Mouse (Mus musculus): Measurements from ENCODE around the gene Smg9. TPM values are rescaled to one million over a fixed set of nuclear protein-coding genes. Genes with fewer than 3 reads are reported as not detected.

The Smg9 gene
- polyA plus RNA-seq, 1 experiment, result 81.7 TPM

GRCm38 (mm10) chr7:24422251-24422650 is 22.8 kb downstream of the Smg9 start:
- no peak overlapping the region for H3K27ac ChIP-seq (ENCODE audit: insufficient read depth, low read length)
- H3K4me1 ChIP-seq (ENCODE audit: control insufficient read depth, insufficient read depth, low read length), result peaks cover 2% of the 10 kb centered on the region; the same call in 1 of the 2 replicates
- H3K4me3 ChIP-seq (ENCODE audit: insufficient read depth, low read length), result no peak overlapping the region
- TF ChIP-seq CTCF (IDR thresholded peaks at IDR 0.05; ENCODE audit: extremely low read depth, insufficient read depth, low read length), result no peak
- TF ChIP-seq POLR2A (IDR thresholded peaks at IDR 0.05; ENCODE audit: extremely low read depth, insufficient read depth, low read length), result no peak

GRCm38 (mm10) chr7:24423107-24423763 is 23.8 kb downstream of the Smg9 start:
- H3K4me1 ChIP-seq (ENCODE audit: control insufficient read depth, insufficient read depth, low read length), result peaks cover 2% of the 10 kb centered on the region; the same call in 1 of the 2 replicates
- no peak overlapping the region for H3K4me3 ChIP-seq (ENCODE audit: insufficient read depth, low read length)
- TF ChIP-seq CTCF (IDR thresholded peaks at IDR 0.05; ENCODE audit: extremely low read depth, insufficient read depth, low read length) (no peak), POLR2A (IDR thresholded peaks at IDR 0.05; ENCODE audit: extremely low read depth, insufficient read depth, low read length) (no peak)
- no peak overlapping the region for H3K27ac ChIP-seq (ENCODE audit: insufficient read depth, low read length)

- no peak overlapping the region for H3K27ac ChIP-seq (ENCODE audit: insufficient read depth, low read length)
- TF ChIP-seq POLR2A (IDR thresholded peaks at IDR 0.05; ENCODE audit: extremely low read depth, insufficient read depth, low read length), result no peak
- TF ChIP-seq CTCF (IDR thresholded peaks at IDR 0.05; ENCODE audit: extremely low read depth, insufficient read depth, low read length), result no peak
- H3K4me1 ChIP-seq (ENCODE audit: control insufficient read depth, insufficient read depth, low read length), result peaks cover 2% of the 10 kb centered on the region; the same call in 1 of the 2 replicates
- no peak overlapping the region for H3K4me3 ChIP-seq (ENCODE audit: insufficient read depth, low read length)
Observed at GRCm38 (mm10) chr7:24423956-24424732, 24.7 kb downstream of the Smg9 start.

- no peak overlapping the region for H3K4me3 ChIP-seq (ENCODE audit: insufficient read depth, low read length)
- TF ChIP-seq CTCF (IDR thresholded peaks at IDR 0.05; ENCODE audit: extremely low read depth, insufficient read depth, low read length), result no peak
- no peak for TF ChIP-seq POLR2A (IDR thresholded peaks at IDR 0.05; ENCODE audit: extremely low read depth, insufficient read depth, low read length)
- H3K27ac ChIP-seq (ENCODE audit: insufficient read depth, low read length), result no peak overlapping the region
- no peaks in the 10 kb centered on the region for H3K4me1 ChIP-seq (ENCODE audit: control insufficient read depth, insufficient read depth, low read length)
Observed at GRCm38 (mm10) chr7:24425919-24426318, 26.5 kb downstream of the Smg9 start.

GRCm38 (mm10) chr7:24427168-24427567 is 27.7 kb downstream of the Smg9 start:
- no peak for TF ChIP-seq CTCF (IDR thresholded peaks at IDR 0.05; ENCODE audit: extremely low read depth, insufficient read depth, low read length)
- TF ChIP-seq POLR2A (IDR thresholded peaks at IDR 0.05; ENCODE audit: extremely low read depth, insufficient read depth, low read length), result no peak
- no peak overlapping the region for H3K4me3 ChIP-seq (ENCODE audit: insufficient read depth, low read length)
- no peak overlapping the region for H3K27ac ChIP-seq (ENCODE audit: insufficient read depth, low read length)
- no peaks in the 10 kb centered on the region for H3K4me1 ChIP-seq (ENCODE audit: control insufficient read depth, insufficient read depth, low read length)

- no peaks in the 10 kb centered on the region for H3K4me1 ChIP-seq (ENCODE audit: control insufficient read depth, insufficient read depth, low read length)
- no peak overlapping the region for H3K27ac ChIP-seq (ENCODE audit: insufficient read depth, low read length)
- H3K4me3 ChIP-seq (ENCODE audit: insufficient read depth, low read length), result no peak overlapping the region
- TF ChIP-seq POLR2A (IDR thresholded peaks at IDR 0.05; ENCODE audit: extremely low read depth, insufficient read depth, low read length) (no peak), CTCF (IDR thresholded peaks at IDR 0.05; ENCODE audit: extremely low read depth, insufficient read depth, low read length) (no peak)
Observed at GRCm38 (mm10) chr7:24428725-24429124, 29.3 kb downstream of the Smg9 start.

- no peak for TF ChIP-seq POLR2A (IDR thresholded peaks at IDR 0.05; ENCODE audit: extremely low read depth, insufficient read depth, low read length)
- TF ChIP-seq CTCF (IDR thresholded peaks at IDR 0.05; ENCODE audit: extremely low read depth, insufficient read depth, low read length), result no peak
- Histone ChIP-seq H3K4me3 (ENCODE audit: insufficient read depth, low read length) (no peak overlapping the region), H3K27ac (ENCODE audit: insufficient read depth, low read length) (peak overlapping the region; percentile 24; the same call in 1 of the 2 replicates), H3K4me1 (ENCODE audit: control insufficient read depth, insufficient read depth, low read length) (no peaks in the 10 kb centered on the region)
Observed at GRCm38 (mm10) chr7:24429413-24430112, 30.1 kb downstream of the Smg9 start.

- no peak overlapping the region for H3K4me3 ChIP-seq (ENCODE audit: insufficient read depth, low read length)
- no peaks in the 10 kb centered on the region for H3K4me1 ChIP-seq (ENCODE audit: control insufficient read depth, insufficient read depth, low read length)
- H3K27ac ChIP-seq (ENCODE audit: insufficient read depth, low read length), result no peak overlapping the region
- TF ChIP-seq CTCF (IDR thresholded peaks at IDR 0.05; ENCODE audit: extremely low read depth, insufficient read depth, low read length) (no peak), POLR2A (IDR thresholded peaks at IDR 0.05; ENCODE audit: extremely low read depth, insufficient read depth, low read length) (no peak)
Observed at GRCm38 (mm10) chr7:24430551-24431345, 31.3 kb downstream of the Smg9 start.

- Histone ChIP-seq H3K27ac (ENCODE audit: insufficient read depth, low read length) (no peak overlapping the region), H3K4me3 (ENCODE audit: insufficient read depth, low read length) (no peak overlapping the region), H3K4me1 (ENCODE audit: control insufficient read depth, insufficient read depth, low read length) (no peaks in the 10 kb centered on the region)
- TF ChIP-seq POLR2A (IDR thresholded peaks at IDR 0.05; ENCODE audit: extremely low read depth, insufficient read depth, low read length), result no peak
- no peak for TF ChIP-seq CTCF (IDR thresholded peaks at IDR 0.05; ENCODE audit: extremely low read depth, insufficient read depth, low read length)
Observed at GRCm38 (mm10) chr7:24431713-24432112, 32.3 kb downstream of the Smg9 start.

Data from cortical plate, adult 2 months (tissue).